Mouse (Mus musculus): ENCODE data around the gene Zfp568. TPM values are rescaled to one million over a fixed set of nuclear protein-coding genes. Genes with fewer than 3 reads are reported as not detected.

Gene Zfp568
- total RNA-seq, 2 experiments from 2014 or later = 22.8 to 26.2 TPM

GRCm38 (mm10) chr7:30050882-30051548, 67.3 kb downstream of the Zfp568 start, which contains the start of gene Zfp14:
Gene Zfp14 (minus strand): TSS chr7:30051380.
- DNase-seq (ENCODE audit: low spot score in 2 of 2) = peak; percentile 62

GRCm38 (mm10) chr7:30053591-30053990, 69.8 kb downstream of the Zfp568 start:
- no peak for DNase-seq (ENCODE audit: low spot score in 2 of 2)

GRCm38 (mm10) chr7:30060341-30060740, 76.6 kb downstream of the Zfp568 start:
- no peak for DNase-seq (ENCODE audit: low spot score in 2 of 2)

- DNase-seq (ENCODE audit: low spot score in 2 of 2) = no peak
Measured at GRCm38 (mm10) chr7:30062478-30062877, 78.7 kb downstream of the Zfp568 start.

- DNase-seq (ENCODE audit: low spot score in 2 of 2) = no peak
Measured at GRCm38 (mm10) chr7:30064622-30065021, 80.9 kb downstream of the Zfp568 start.

GRCm38 (mm10) chr7:30072146-30073028, 88.6 kb downstream of the Zfp568 start, which contains the start of gene Zfp82:
Gene Zfp82 (minus strand): TSS chr7:30072900.
- DNase-seq (ENCODE audit: low spot score in 2 of 2) = peak; percentile 61

Other genes with a start within 250 kb of the Zfp568 start
- gene Zfp84, start 215.4 kb upstream of the Zfp568 start, total RNA-seq (2021) = 10 to 100 TPM; 14.3 TPM
- gene Zfp30, start 200.0 kb upstream of the Zfp568 start, total RNA-seq (2021) = 1 to 10 TPM; 6.8 to 7.3 TPM
- 10 to 100 TPM; 17.9 to 18.4 TPM for gene Zfp790, start 167.8 kb upstream of the Zfp568 start, total RNA-seq (2021)
- gene Zfp940, start 130.3 kb upstream of the Zfp568 start, total RNA-seq (2021) = 1 to 10 TPM; 2.4 to 2.5 TPM
- 1 to 10 TPM; 5.2 to 5.4 TPM for gene Zfp420, start 124.0 kb upstream of the Zfp568 start, total RNA-seq (2021)
- gene Zfp27, start 77.4 kb upstream of the Zfp568 start, total RNA-seq (2021) = 10 to 100 TPM; 15.4 to 16.6 TPM
- gene Zfp383, start 75.7 kb upstream of the Zfp568 start, total RNA-seq (2021) = 10 to 100 TPM; 11.0 to 12.1 TPM
- gene Zfp74, start 29.9 kb upstream of the Zfp568 start, total RNA-seq (2021) = 10 to 100 TPM; 13.3 to 16.0 TPM
- gene Zfp14, start 67.4 kb downstream of the Zfp568 start, total RNA-seq (2021) = 1 to 10 TPM; 3.5 to 4.1 TPM
- 1 to 10 TPM; 1.4 to 2.3 TPM for gene Zfp82, start 88.9 kb downstream of the Zfp568 start, total RNA-seq (2021)
- gene Gm26920, start 106.5 kb downstream of the Zfp568 start, total RNA-seq (2021) = not detected
- gene Zfp566, start 106.6 kb downstream of the Zfp568 start, total RNA-seq (2021) = 1 to 10 TPM; 6.1 to 7.0 TPM
- 10 to 100 TPM; 50.7 to 52.1 TPM for gene Zfp260, start 110.8 kb downstream of the Zfp568 start, total RNA-seq (2021)
- gene Zfp382, start 138.0 kb downstream of the Zfp568 start, total RNA-seq (2021) = 10 to 100 TPM in 1 of 2 experiments, 1 to 10 TPM in 1; 8.0 to 10.2 TPM
- gene Zfp146, start 185.8 kb downstream of the Zfp568 start, total RNA-seq (2021) = 10 to 100 TPM; 77.4 to 83.3 TPM
- 100 to 1,000 TPM; 176 to 250 TPM for gene Cox7a1, start 200.2 kb downstream of the Zfp568 start, total RNA-seq (2021)
- 100 to 1,000 TPM; 418 to 431 TPM for gene Capns1, start 214.9 kb downstream of the Zfp568 start, total RNA-seq (2021)
- 10 to 100 TPM; 82.1 to 84.3 TPM for gene Polr2i, start 248.0 kb downstream of the Zfp568 start, total RNA-seq (2021)
- 10 to 100 TPM; 84.3 to 85.1 TPM for gene Tbcb, start 248.3 kb downstream of the Zfp568 start, total RNA-seq (2021)

Data from adrenal gland, postnatal 4 days (tissue).